Mouse (Mus musculus): ENCODE data around the gene Mcl1.

Mcl1 gene

DNA sequence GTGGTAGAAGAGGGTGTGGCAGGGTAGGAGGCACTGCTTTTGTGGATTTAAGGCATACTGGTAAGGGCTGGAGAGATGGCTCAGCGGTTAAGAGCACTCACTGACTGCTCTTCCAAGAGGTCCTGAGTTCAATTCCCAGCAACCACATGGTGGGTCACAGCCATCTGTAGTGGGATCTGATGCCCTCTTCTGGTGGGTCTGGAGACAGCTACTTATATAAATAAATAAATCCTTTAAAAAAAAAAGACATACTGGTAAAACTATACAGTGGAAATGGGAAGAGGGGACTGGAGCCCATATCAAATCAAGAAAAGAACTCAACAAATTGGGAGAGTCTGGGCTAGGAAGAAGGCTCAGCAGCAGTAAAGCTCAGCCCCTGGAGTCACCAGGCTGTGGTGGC, 18.9 kb upstream of the Mcl1 start:
- Histone ChIP-seq H3K4me1 (replicated peaks; ENCODE audit: low read depth, low read length) (peaks cover 99% of the 10 kb centered on the region), H3K4me3 (replicated peaks; ENCODE audit: low read length) (no peak overlapping the region; the same call in 1 of the 2 replicates), H3K9me3 (ENCODE audit: low read length) (no peaks in the 10 kb centered on the region), H3K36me3 (ENCODE audit: insufficient read depth, low read length) (peaks cover 43% of the 10 kb centered on the region), H3K27me3 (ENCODE audit: insufficient read depth, low read length) (no peaks in the 10 kb centered on the region)
- TF ChIP-seq NANOG (IDR thresholded peaks at IDR 0.05; ENCODE audit: borderline replicate concordance, low read length) (no peak), CTCF (conservative IDR thresholded peaks at IDR 0.05; ENCODE audit: low read length) (peak; percentile 22), POU5F1 (IDR thresholded peaks at IDR 0.05; ENCODE audit: borderline replicate concordance, low read length) (no peak)

DNA sequence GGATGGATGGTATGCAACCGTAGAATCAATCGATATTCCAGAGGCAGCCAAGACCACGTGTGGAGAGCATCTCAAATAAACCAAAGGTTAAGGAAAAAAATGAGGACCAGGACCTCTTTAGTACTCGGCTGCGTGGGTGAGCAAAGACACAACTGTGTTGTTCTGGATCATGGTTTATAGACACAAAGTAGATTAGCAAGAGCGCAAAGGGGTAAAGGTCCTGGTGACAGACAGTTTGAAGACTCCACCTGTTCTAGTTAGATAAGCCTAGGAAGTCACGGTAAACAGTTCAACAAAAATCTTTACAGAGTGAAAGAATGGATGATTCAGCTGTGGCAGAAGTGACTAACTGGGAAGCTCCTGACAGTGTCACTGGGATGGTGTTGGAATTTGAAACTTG, 15.5 kb upstream of the Mcl1 start:
- H3K27me3 ChIP-seq (ENCODE audit: insufficient read depth, low read length), result no peaks in the 10 kb centered on the region
- TF ChIP-seq POU5F1 (IDR thresholded peaks at IDR 0.05; ENCODE audit: borderline replicate concordance, low read length) (no peak), CTCF (conservative IDR thresholded peaks at IDR 0.05; ENCODE audit: low read length) (no peak), NANOG (IDR thresholded peaks at IDR 0.05; ENCODE audit: borderline replicate concordance, low read length) (no peak)
- H3K9me3 ChIP-seq (ENCODE audit: low read length), result no peaks in the 10 kb centered on the region
- H3K4me1 ChIP-seq (replicated peaks; ENCODE audit: low read depth, low read length), result peaks cover 98% of the 10 kb centered on the region
- peaks cover 12% of the 10 kb centered on the region for H3K36me3 ChIP-seq (ENCODE audit: insufficient read depth, low read length)
- H3K4me3 ChIP-seq (replicated peaks; ENCODE audit: low read length), result no peak overlapping the region

DNA sequence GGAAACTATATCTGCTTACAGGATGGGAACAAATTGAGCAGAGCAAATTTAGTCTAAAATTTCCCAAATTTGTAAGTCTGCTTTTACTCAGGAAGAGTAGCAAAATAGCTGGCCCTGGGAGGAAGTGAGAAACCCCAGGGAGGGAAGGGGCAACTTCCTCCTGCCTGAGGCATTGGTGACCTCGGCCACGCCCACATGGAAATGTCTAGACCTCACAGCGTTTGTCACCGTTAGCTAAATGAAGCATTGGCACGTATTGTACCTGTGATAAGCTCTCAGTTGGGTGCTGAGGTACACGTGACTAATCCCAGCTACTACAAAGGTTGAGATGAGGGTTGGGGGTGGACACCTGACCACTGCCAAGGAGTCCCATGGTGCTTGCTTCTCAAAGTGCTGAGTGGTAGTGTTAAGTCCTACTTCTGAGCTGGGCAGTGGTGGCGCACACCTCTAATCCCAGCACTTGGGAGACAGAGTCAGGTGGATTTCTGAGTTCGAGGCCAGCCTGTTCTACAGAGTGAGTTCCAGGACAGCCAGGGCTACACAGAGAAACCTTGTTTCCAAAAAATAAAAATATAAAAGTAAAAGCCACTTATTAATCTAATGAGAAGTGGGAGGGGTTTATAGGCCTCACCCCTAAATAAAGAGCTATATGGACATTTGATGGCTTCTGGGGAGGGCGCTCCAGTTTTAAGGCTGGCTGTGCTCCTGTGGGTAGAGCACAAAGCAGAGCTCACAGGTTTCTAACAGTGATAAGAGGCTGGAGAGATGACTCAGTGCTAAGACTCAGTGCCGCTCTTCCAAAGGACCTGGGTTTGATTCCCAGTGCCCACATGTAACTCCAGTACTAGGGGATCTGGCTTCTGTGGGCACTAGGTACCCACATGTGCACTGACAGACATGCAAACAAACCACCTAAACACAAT, 13.0 kb upstream of the Mcl1 start:
- Histone ChIP-seq H3K4me1 (replicated peaks; ENCODE audit: low read depth, low read length) (peaks cover 98% of the 10 kb centered on the region), H3K27me3 (ENCODE audit: insufficient read depth, low read length) (no peaks in the 10 kb centered on the region), H3K9me3 (ENCODE audit: low read length) (no peaks in the 10 kb centered on the region), H3K4me3 (replicated peaks; ENCODE audit: low read length) (0 out of 2 replicates have a peak overlapping the region, but pooled peaks have one; percentile 10), H3K36me3 (ENCODE audit: insufficient read depth, low read length) (0 out of 2 replicates have a peak, but pooled peaks cover 4% of the 10 kb centered on the region)
- TF ChIP-seq NANOG (IDR thresholded peaks at IDR 0.05; ENCODE audit: borderline replicate concordance, low read length) (peak; percentile 47; the same call in 1 of the 2 replicates), POU5F1 (IDR thresholded peaks at IDR 0.05; ENCODE audit: borderline replicate concordance, low read length) (no peak), CTCF (conservative IDR thresholded peaks at IDR 0.05; ENCODE audit: low read length) (no peak)

DNA sequence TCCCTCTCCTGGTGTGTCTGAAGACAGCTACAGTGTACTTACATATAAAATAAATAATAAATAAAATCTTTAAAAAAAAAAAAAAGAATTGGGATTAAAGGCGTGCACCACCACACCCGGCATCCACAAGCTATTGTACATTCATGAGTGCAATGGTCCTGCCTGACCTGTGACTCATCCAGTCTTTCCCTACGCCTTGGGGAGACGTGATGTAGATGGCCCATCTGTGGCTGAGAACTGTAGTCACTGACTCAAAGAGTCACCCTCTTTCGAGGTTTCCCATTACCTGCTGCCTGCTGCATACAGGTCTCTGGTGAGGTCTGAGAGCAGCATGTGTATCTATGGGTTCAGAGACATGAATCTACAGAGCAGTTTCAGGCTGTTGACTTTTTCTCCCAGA, 10.6 kb upstream of the Mcl1 start:
- TF ChIP-seq POU5F1 (IDR thresholded peaks at IDR 0.05; ENCODE audit: borderline replicate concordance, low read length), result no peak
- TF ChIP-seq CTCF (conservative IDR thresholded peaks at IDR 0.05; ENCODE audit: low read length), result no peak
- no peak for TF ChIP-seq NANOG (IDR thresholded peaks at IDR 0.05; ENCODE audit: borderline replicate concordance, low read length)
- H3K4me1 ChIP-seq (replicated peaks; ENCODE audit: low read depth, low read length), result peaks cover 94% of the 10 kb centered on the region
- no peaks in the 10 kb centered on the region for H3K36me3 ChIP-seq (ENCODE audit: insufficient read depth, low read length)
- no peaks in the 10 kb centered on the region for H3K27me3 ChIP-seq (ENCODE audit: insufficient read depth, low read length)
- no peak overlapping the region for H3K4me3 ChIP-seq (replicated peaks; ENCODE audit: low read length)
- no peaks in the 10 kb centered on the region for H3K9me3 ChIP-seq (ENCODE audit: low read length)

DNA sequence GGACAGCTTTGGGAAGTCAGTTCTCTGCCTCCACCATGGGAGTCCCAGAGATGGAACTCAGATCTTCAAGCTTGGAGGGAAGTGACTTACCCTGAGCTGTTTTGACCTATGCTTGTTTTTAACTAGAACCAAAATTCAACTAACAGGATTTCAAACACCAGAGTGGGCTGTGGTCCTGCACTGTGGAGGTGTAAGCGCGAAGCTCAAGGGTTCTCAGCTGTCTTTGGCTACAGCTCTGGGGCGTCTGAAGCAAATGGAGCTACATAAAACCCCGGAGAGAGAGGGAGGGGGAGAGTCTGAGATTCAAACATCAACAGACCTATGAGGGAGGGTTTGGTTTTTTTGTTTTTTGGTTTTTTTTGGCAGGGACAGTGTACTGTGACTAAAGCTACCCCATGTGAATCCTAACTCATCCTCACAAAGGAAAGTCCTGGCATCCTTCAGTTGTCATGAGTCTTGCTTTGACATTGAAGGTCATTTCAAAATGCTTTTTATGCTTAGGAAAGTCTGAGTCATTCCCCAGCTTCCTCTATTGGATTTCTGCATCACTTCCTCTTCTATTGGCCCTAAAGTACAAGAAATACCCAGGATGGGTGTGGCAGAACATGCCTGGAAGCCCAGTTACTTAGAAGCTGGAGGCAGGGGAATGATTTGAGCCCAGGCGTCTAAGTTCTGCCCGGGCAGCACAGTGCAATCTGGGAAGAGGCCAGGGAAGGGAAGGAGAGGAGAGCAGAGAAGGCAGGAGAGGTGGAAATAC, 8.1 kb upstream of the Mcl1 start:
- Histone ChIP-seq H3K4me1 (replicated peaks; ENCODE audit: low read depth, low read length) (peaks cover 93% of the 10 kb centered on the region), H3K27me3 (ENCODE audit: insufficient read depth, low read length) (no peaks in the 10 kb centered on the region)

DNA sequence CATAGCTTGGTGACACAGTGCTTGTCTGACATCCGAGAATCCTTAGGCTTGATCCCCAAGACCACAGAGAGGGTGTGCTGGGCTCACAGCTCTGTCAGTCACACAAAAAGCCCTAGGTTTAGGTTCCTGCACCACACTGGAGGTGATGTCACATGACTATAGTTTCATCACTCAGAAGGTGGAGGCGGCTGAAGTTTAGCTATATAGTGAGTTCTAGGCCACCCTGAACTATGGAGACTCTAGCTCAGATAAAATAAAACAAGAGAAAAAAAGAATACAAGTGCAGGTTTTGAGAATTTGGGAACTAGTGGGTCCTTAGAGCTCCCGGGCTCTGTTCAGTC, 7.6 kb upstream of the Mcl1 start:
- H3K4me1 ChIP-seq (replicated peaks; ENCODE audit: low read depth, low read length), result peaks cover 93% of the 10 kb centered on the region
- 0 out of 2 replicates have a peak, but pooled peaks cover 4% of the 10 kb centered on the region for H3K36me3 ChIP-seq (ENCODE audit: insufficient read depth, low read length)
- H3K4me3 ChIP-seq (replicated peaks; ENCODE audit: low read length), result peak overlapping the region; percentile 70
- H3K27me3 ChIP-seq (ENCODE audit: insufficient read depth, low read length), result no peaks in the 10 kb centered on the region
- TF ChIP-seq CTCF (conservative IDR thresholded peaks at IDR 0.05; ENCODE audit: low read length), result no peak
- no peak for TF ChIP-seq NANOG (IDR thresholded peaks at IDR 0.05; ENCODE audit: borderline replicate concordance, low read length)
- TF ChIP-seq POU5F1 (IDR thresholded peaks at IDR 0.05; ENCODE audit: borderline replicate concordance, low read length), result no peak
- no peaks in the 10 kb centered on the region for H3K9me3 ChIP-seq (ENCODE audit: low read length)

More for the DNA sequence above, 8.1 kb upstream of the Mcl1 start:
- H3K4me3 ChIP-seq (replicated peaks; ENCODE audit: low read length), result peak overlapping the region; percentile 70
- TF ChIP-seq NANOG (IDR thresholded peaks at IDR 0.05; ENCODE audit: borderline replicate concordance, low read length), result peak; percentile 26; the same call in 1 of the 2 replicates
- no peak for TF ChIP-seq POU5F1 (IDR thresholded peaks at IDR 0.05; ENCODE audit: borderline replicate concordance, low read length)
- H3K9me3 ChIP-seq (ENCODE audit: low read length), result no peaks in the 10 kb centered on the region
- H3K36me3 ChIP-seq (ENCODE audit: insufficient read depth, low read length), result 0 out of 2 replicates have a peak, but pooled peaks cover 3% of the 10 kb centered on the region

DNA sequence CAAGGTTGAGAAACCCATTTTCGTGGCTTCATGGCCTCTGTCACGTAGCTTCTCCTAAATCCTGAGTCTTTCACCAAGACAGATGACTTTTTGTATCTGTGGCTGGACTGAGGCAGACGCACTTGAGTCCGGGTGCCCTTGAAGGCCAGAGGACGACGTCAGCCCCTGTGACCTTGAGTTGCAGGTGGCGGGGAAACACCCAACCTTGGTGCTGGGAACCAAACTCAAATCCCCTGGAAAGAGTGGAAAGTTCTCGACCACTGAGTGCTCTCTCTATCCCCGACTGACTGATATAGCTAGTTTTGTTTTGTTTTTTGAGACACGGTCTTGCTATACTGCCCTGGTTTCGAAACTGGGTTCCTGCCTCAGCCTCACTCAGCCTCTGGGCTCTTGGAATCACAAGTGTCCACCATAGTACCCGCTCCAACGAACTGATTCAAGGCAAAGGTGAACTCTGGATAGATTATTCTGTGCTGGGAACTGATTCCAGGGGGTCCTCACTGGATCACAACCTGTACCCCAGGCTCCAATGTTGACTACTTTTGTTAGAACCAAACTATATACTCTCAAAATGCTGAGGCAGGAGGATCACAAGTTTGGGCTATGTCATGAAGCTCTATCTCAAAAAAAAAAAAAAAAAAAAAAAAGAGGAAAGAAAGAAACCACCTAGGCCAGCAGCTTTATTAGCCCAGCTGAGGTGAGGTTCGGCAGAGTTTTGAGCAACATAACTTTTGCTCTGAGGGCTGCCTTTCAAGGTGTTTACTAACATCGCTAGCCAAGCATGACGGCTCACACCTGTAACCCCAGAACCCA, 7.0 kb upstream of the Mcl1 start:
- H3K4me3 ChIP-seq (replicated peaks; ENCODE audit: low read length), result peak overlapping the region; percentile 70

More for the DNA sequence above, 7.0 kb upstream of the Mcl1 start:
- H3K4me1 ChIP-seq (replicated peaks; ENCODE audit: low read depth, low read length), result peaks cover 92% of the 10 kb centered on the region
- no peaks in the 10 kb centered on the region for H3K27me3 ChIP-seq (ENCODE audit: insufficient read depth, low read length)
- no peaks in the 10 kb centered on the region for H3K9me3 ChIP-seq (ENCODE audit: low read length)
- H3K36me3 ChIP-seq (ENCODE audit: insufficient read depth, low read length), result 0 out of 2 replicates have a peak, but pooled peaks cover 4% of the 10 kb centered on the region
- no peak for TF ChIP-seq CTCF (conservative IDR thresholded peaks at IDR 0.05; ENCODE audit: low read length)
- no peak for TF ChIP-seq NANOG (IDR thresholded peaks at IDR 0.05; ENCODE audit: borderline replicate concordance, low read length)
- no peak for TF ChIP-seq POU5F1 (IDR thresholded peaks at IDR 0.05; ENCODE audit: borderline replicate concordance, low read length)

Data from E14TG2a.4 (cell line).